Mouse (Mus musculus) lung, postnatal 0 days (tissue): ENCODE data around the gene Hoxd10.

Source experiments
- CTCF ChIP-seq: IDR thresholded peaks from 2 replicates; pipeline ENCODE4 v1.5.1; 2016; ENCODE audit warnings: antibody characterized with exemption, mild to moderate bottlenecking
- EP300 ChIP-seq: IDR thresholded peaks from 2 replicates; pipeline ENCODE4 v1.6.1; 2016; ENCODE audit warnings: antibody characterized with exemption, mild to moderate bottlenecking, control low read depth

DNA sequence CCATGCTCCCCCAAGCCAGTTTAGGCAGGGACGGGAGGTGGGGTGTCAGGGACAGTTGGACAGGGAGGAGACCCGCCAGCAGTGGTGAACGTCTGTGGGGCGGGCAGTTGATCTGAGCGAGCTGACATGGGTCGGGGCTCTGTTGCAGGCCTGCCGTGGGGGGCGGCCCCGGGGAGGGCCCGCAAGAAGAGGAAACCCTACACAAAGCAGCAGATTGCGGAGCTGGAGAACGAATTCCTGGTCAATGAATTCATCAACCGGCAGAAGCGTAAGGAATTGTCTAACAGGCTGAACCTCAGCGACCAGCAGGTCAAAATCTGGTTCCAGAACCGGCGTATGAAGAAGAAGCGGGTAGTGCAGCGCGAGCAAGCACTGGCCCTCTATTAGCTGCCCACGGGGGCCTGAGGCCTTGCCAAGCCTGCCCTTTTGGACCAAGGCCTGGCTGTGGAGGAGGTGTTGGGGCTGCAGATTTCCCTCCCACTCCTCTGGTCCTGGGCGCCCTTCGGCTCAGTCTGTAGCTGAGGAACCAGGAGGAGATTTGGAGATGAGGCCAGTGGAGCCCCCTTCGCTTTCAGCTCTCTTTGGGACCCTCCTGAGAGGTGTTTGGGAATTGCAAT lies 15.9 kb upstream of the Hoxd10 start:
- no peak for TF ChIP-seq CTCF
- no peak for TF ChIP-seq EP300
